Mouse (Mus musculus): ENCODE measurements around the gene Krtap5-3. TPM values are rescaled to one million over a fixed set of nuclear protein-coding genes. Genes with fewer than 3 reads are reported as not detected.
"Not testable (repeated sequence)": the region's sequence is repeated elsewhere in the genome, so short reads cannot be mapped to it uniquely, and the experiment has no call there.

The Krtap5-3 gene
- polyA plus RNA-seq (2015; fragmentation: Nextera tagmentation; extraction: Ambion mirVana) = not detected in 2 replicates

- Histone ChIP-seq H3K27ac (ENCODE audit: low read length) (no peak within 1 kb of the TSS), H3K4me1 (ENCODE audit: control insufficient read depth, insufficient read depth, low read length) (no peaks in the 10 kb centered on the region), H3K36me3 (ENCODE audit: control insufficient read depth, insufficient read depth, low read length) (no peaks in the 10 kb centered on the region), H3K9me3 (replicated peaks; ENCODE audit: control insufficient read depth, low read length, poor library complexity, severe bottlenecking) (no peaks in the 10 kb centered on the region), H3K4me2 (ENCODE audit: low read length) (no peak within 1 kb of the TSS), H3K27me3 (ENCODE audit: control insufficient read depth, insufficient read depth, low read depth, low read length) (no peaks in the 10 kb centered on the region), H3K4me3 (ENCODE audit: low read depth, low read length) (no peak within 1 kb of the TSS), H3K9ac (ENCODE audit: low read depth, low read length) (no peak within 1 kb of the TSS)
- ATAC-seq = no peak
- 63% methylated on average over 1 of the region's 1 CpGs for WGBS
Observed at GRCm38 (mm10) chr7:142201064-142201463, at the start of gene Krtap5-3. Krtap5-3 (plus strand) TSS chr7:142201364.

GRCm38 (mm10) chr7:142152191-142152590 is 49.0 kb upstream of the Krtap5-3 start:
- WGBS = 87% methylated on average over 4 of the region's 4 CpGs
- Histone ChIP-seq H3K9ac (ENCODE audit: low read depth, low read length) (no peak overlapping the region), H3K9me3 (replicated peaks; ENCODE audit: control insufficient read depth, low read length, poor library complexity, severe bottlenecking) (no peaks in the 10 kb centered on the region), H3K36me3 (ENCODE audit: control insufficient read depth, insufficient read depth, low read length) (no peaks in the 10 kb centered on the region), H3K27me3 (ENCODE audit: control insufficient read depth, insufficient read depth, low read depth, low read length) (no peaks in the 10 kb centered on the region), H3K4me2 (ENCODE audit: low read length) (no peak overlapping the region), H3K4me1 (ENCODE audit: control insufficient read depth, insufficient read depth, low read length) (no peaks in the 10 kb centered on the region), H3K27ac (ENCODE audit: low read length) (no peak overlapping the region), H3K4me3 (ENCODE audit: low read depth, low read length) (no peak overlapping the region)
- no peak for ATAC-seq

GRCm38 (mm10) chr7:142155308-142155707 is 45.9 kb upstream of the Krtap5-3 start:
- no peak overlapping the region for H3K4me3 ChIP-seq (ENCODE audit: low read depth, low read length)
- H3K4me1 ChIP-seq (ENCODE audit: control insufficient read depth, insufficient read depth, low read length) = no peaks in the 10 kb centered on the region
- H3K27me3 ChIP-seq (ENCODE audit: control insufficient read depth, insufficient read depth, low read depth, low read length) = no peaks in the 10 kb centered on the region
- H3K9me3 ChIP-seq (replicated peaks; ENCODE audit: control insufficient read depth, low read length, poor library complexity, severe bottlenecking) = no peaks in the 10 kb centered on the region
- H3K27ac ChIP-seq (ENCODE audit: low read length) = no peak overlapping the region
- H3K9ac ChIP-seq (ENCODE audit: low read depth, low read length) = no peak overlapping the region
- 54% methylated on average over 1 of the region's 1 CpGs for WGBS
- ATAC-seq = no peak
- H3K4me2 ChIP-seq (ENCODE audit: low read length) = no peak overlapping the region
- no peaks in the 10 kb centered on the region for H3K36me3 ChIP-seq (ENCODE audit: control insufficient read depth, insufficient read depth, low read length)

GRCm38 (mm10) chr7:142157013-142157412 is 44.2 kb upstream of the Krtap5-3 start, which contains the start of gene Gm29735:
Gm29735 (minus strand) TSS chr7:142157113.
- not testable (repeated sequence) for H3K4me1 ChIP-seq (ENCODE audit: control insufficient read depth, insufficient read depth, low read length); H3K9ac ChIP-seq (ENCODE audit: low read depth, low read length); ATAC-seq; H3K4me2 ChIP-seq (ENCODE audit: low read length); H3K27ac ChIP-seq (ENCODE audit: low read length); H3K4me3 ChIP-seq (ENCODE audit: low read depth, low read length); H3K27me3 ChIP-seq (ENCODE audit: control insufficient read depth, insufficient read depth, low read depth, low read length); H3K36me3 ChIP-seq (ENCODE audit: control insufficient read depth, insufficient read depth, low read length); H3K9me3 ChIP-seq (replicated peaks; ENCODE audit: control insufficient read depth, low read length, poor library complexity, severe bottlenecking)
- 57% methylated on average over 2 of the region's 2 CpGs for WGBS

GRCm38 (mm10) chr7:142159366-142159765 is 41.8 kb upstream of the Krtap5-3 start:
- Histone ChIP-seq H3K9ac (ENCODE audit: low read depth, low read length) (no peak overlapping the region), H3K4me2 (ENCODE audit: low read length) (no peak overlapping the region), H3K27me3 (ENCODE audit: control insufficient read depth, insufficient read depth, low read depth, low read length) (no peaks in the 10 kb centered on the region), H3K4me1 (ENCODE audit: control insufficient read depth, insufficient read depth, low read length) (no peaks in the 10 kb centered on the region), H3K9me3 (replicated peaks; ENCODE audit: control insufficient read depth, low read length, poor library complexity, severe bottlenecking) (no peaks in the 10 kb centered on the region), H3K4me3 (ENCODE audit: low read depth, low read length) (no peak overlapping the region), H3K27ac (ENCODE audit: low read length) (no peak overlapping the region), H3K36me3 (ENCODE audit: control insufficient read depth, insufficient read depth, low read length) (no peaks in the 10 kb centered on the region)
- no peak for ATAC-seq
- WGBS = 98% methylated on average over 3 of the region's 3 CpGs

- H3K36me3 ChIP-seq (ENCODE audit: control insufficient read depth, insufficient read depth, low read length); H3K27me3 ChIP-seq (ENCODE audit: control insufficient read depth, insufficient read depth, low read depth, low read length); ATAC-seq; H3K27ac ChIP-seq (ENCODE audit: low read length); H3K9ac ChIP-seq (ENCODE audit: low read depth, low read length); H3K9me3 ChIP-seq (replicated peaks; ENCODE audit: control insufficient read depth, low read length, poor library complexity, severe bottlenecking); H3K4me1 ChIP-seq (ENCODE audit: control insufficient read depth, insufficient read depth, low read length); H3K4me3 ChIP-seq (ENCODE audit: low read depth, low read length); H3K4me2 ChIP-seq (ENCODE audit: low read length): not testable (repeated sequence)
Observed at GRCm38 (mm10) chr7:142165639-142166038, 35.5 kb upstream of the Krtap5-3 start, which contains the start of gene Gm4553. Gm4553 (minus strand) TSS chr7:142165739.

- Histone ChIP-seq H3K27ac (ENCODE audit: low read length) (no peak overlapping the region), H3K9ac (ENCODE audit: low read depth, low read length) (no peak overlapping the region), H3K9me3 (replicated peaks; ENCODE audit: control insufficient read depth, low read length, poor library complexity, severe bottlenecking) (no peaks in the 10 kb centered on the region), H3K36me3 (ENCODE audit: control insufficient read depth, insufficient read depth, low read length) (no peaks in the 10 kb centered on the region), H3K4me1 (ENCODE audit: control insufficient read depth, insufficient read depth, low read length) (no peaks in the 10 kb centered on the region), H3K4me2 (ENCODE audit: low read length) (no peak overlapping the region), H3K4me3 (ENCODE audit: low read depth, low read length) (no peak overlapping the region), H3K27me3 (ENCODE audit: control insufficient read depth, insufficient read depth, low read depth, low read length) (no peaks in the 10 kb centered on the region)
- no peak for ATAC-seq
- WGBS = 49% methylated on average over 3 of the region's 3 CpGs
Observed at GRCm38 (mm10) chr7:142169836-142170235, 31.3 kb upstream of the Krtap5-3 start.

GRCm38 (mm10) chr7:142175905-142176304 is 25.3 kb upstream of the Krtap5-3 start, which contains the start of gene Krtap5-2:
Krtap5-2 (minus strand) TSS chr7:142176005.
- not testable (repeated sequence) for H3K9ac ChIP-seq (ENCODE audit: low read depth, low read length)

GRCm38 (mm10) chr7:142178685-142179084 is 22.5 kb upstream of the Krtap5-3 start:
- Histone ChIP-seq H3K4me2 (ENCODE audit: low read length) (no peak overlapping the region), H3K4me3 (ENCODE audit: low read depth, low read length) (no peak overlapping the region), H3K27ac (ENCODE audit: low read length) (no peak overlapping the region), H3K27me3 (ENCODE audit: control insufficient read depth, insufficient read depth, low read depth, low read length) (no peaks in the 10 kb centered on the region), H3K9me3 (replicated peaks; ENCODE audit: control insufficient read depth, low read length, poor library complexity, severe bottlenecking) (no peaks in the 10 kb centered on the region), H3K9ac (ENCODE audit: low read depth, low read length) (no peak overlapping the region), H3K36me3 (ENCODE audit: control insufficient read depth, insufficient read depth, low read length) (no peaks in the 10 kb centered on the region), H3K4me1 (ENCODE audit: control insufficient read depth, insufficient read depth, low read length) (no peaks in the 10 kb centered on the region)
- ATAC-seq = no peak
- 83% methylated on average over 1 of the region's 1 CpGs for WGBS

More at GRCm38 (mm10) chr7:142175905-142176304, 25.3 kb upstream of the Krtap5-3 start, which contains the start of gene Krtap5-2:
- not testable (repeated sequence) for H3K4me1 ChIP-seq (ENCODE audit: control insufficient read depth, insufficient read depth, low read length); ATAC-seq; H3K4me3 ChIP-seq (ENCODE audit: low read depth, low read length); H3K9me3 ChIP-seq (replicated peaks; ENCODE audit: control insufficient read depth, low read length, poor library complexity, severe bottlenecking); H3K27me3 ChIP-seq (ENCODE audit: control insufficient read depth, insufficient read depth, low read depth, low read length); H3K27ac ChIP-seq (ENCODE audit: low read length); H3K36me3 ChIP-seq (ENCODE audit: control insufficient read depth, insufficient read depth, low read length); H3K4me2 ChIP-seq (ENCODE audit: low read length)
